In genomic region chr12:57230192-57230706, GRCm38 (mm10) we compare ENCODE assay signal across 8 mouse cellular contexts. TPM values are rescaled to one million over a fixed set of nuclear protein-coding genes. Genes with fewer than 3 reads are reported as not detected.
DNase-seq lines count a peak whose midpoint lies in the region; ATAC-seq lines count a peak whose summit lies in the region.

TSS of gene Prps1l3 (plus strand) at chr12:57230412.
TSS of gene Mipol1 (plus strand) at chr12:57230427.

- peak within 1 kb of the TSS; percentile 69 for H3K4me2 ChIP-seq in heart, embryonic 14.5 days (ENCODE audit: low read length)
- H3K4me2 ChIP-seq in liver, embryonic 13.5 days = peak within 1 kb of the TSS; percentile 83
- peak within 1 kb of the TSS; percentile 72 for H3K4me2 ChIP-seq in stomach, embryonic 16.5 days (ENCODE audit: low read depth, low read length)

- ATAC-seq in heart, embryonic 14.5 days (ENCODE audit: insufficient number of reproducible peaks, insufficient read depth, low FRiP score, low read depth) = peak; percentile 98
- ATAC-seq in liver, embryonic 13.5 days (ENCODE audit: low read depth) = peak; percentile 96
- peak; percentile 98 for ATAC-seq in stomach, embryonic 16.5 days (ENCODE audit: insufficient read depth, low FRiP score)

- peak within 1 kb of the TSS; percentile 86 for H3K27ac ChIP-seq in brown adipose tissue, adult 24 weeks (replicated peaks; ENCODE audit: low read depth, low read length)
- H3K27ac ChIP-seq in heart, embryonic 14.5 days (replicated peaks in 1 of 2; ENCODE audit: control insufficient read depth in 1 of 2, insufficient read depth in 1 of 2, low read depth in 2 of 2, low read length in 2 of 2) = peak within 1 kb of the TSS; percentile 92 to 93
- H3K27ac ChIP-seq in liver, embryonic 13.5 days = peak within 1 kb of the TSS; percentile 92
- H3K27ac ChIP-seq in stomach, embryonic 16.5 days (ENCODE audit: low read length) = peak within 1 kb of the TSS; percentile 95

- no peaks in the 10 kb centered on the region for H3K9me3 ChIP-seq in heart, embryonic 14.5 days (ENCODE audit: control insufficient read depth, low read length)
- no peaks in the 10 kb centered on the region for H3K9me3 ChIP-seq in liver, embryonic 13.5 days (replicated peaks)
- no peaks in the 10 kb centered on the region for H3K9me3 ChIP-seq in stomach, embryonic 16.5 days (replicated peaks; ENCODE audit: control insufficient read depth, low read length)

- peaks cover 6% of the 10 kb centered on the region; the same call in 1 of the 2 replicates for H3K4me1 ChIP-seq in brown adipose tissue, adult 24 weeks (ENCODE audit: control insufficient read depth, insufficient read depth, insufficient read length, low read length)
- H3K4me1 ChIP-seq in heart, embryonic 14.5 days (ENCODE audit: control insufficient read depth in 2 of 2, insufficient read depth in 2 of 2, low read length in 2 of 2) = peaks cover 0 to 9% of the 10 kb centered on the region in 2 experiments; a peak in 2 of 4 replicates
- peaks cover 32% of the 10 kb centered on the region for H3K4me1 ChIP-seq in liver, embryonic 13.5 days (replicated peaks)
- H3K4me1 ChIP-seq in stomach, embryonic 16.5 days (ENCODE audit: control insufficient read depth, insufficient read depth, low read length) = peaks cover 13% of the 10 kb centered on the region

- WGBS in heart, embryonic 14.5 days = under 1% methylated on average over 57 of the region's 58 CpGs
- WGBS in liver, embryonic 13.5 days (ENCODE audit: insufficient replicate concordance) = 1% methylated on average over 58 of the region's 58 CpGs
- under 1% methylated on average over 58 of the region's 58 CpGs for WGBS in stomach, embryonic 16.5 days

- H3K36me3 ChIP-seq in heart, embryonic 14.5 days (ENCODE audit: control insufficient read depth, insufficient read depth, low read length) = peaks cover 3% of the 10 kb centered on the region; the same call in 1 of the 2 replicates
- H3K36me3 ChIP-seq in liver, embryonic 13.5 days = peaks cover 7% of the 10 kb centered on the region; the same call in 1 of the 2 replicates
- no peaks in the 10 kb centered on the region for H3K36me3 ChIP-seq in stomach, embryonic 16.5 days (ENCODE audit: control insufficient read depth, insufficient read depth, low read length)

- peak within 1 kb of the TSS; percentile 91 for H3K9ac ChIP-seq in heart, embryonic 14.5 days (ENCODE audit: low read length)
- H3K9ac ChIP-seq in liver, embryonic 13.5 days = peak within 1 kb of the TSS; percentile 93
- H3K9ac ChIP-seq in stomach, embryonic 16.5 days (ENCODE audit: low read length) = peak within 1 kb of the TSS; percentile 89

- H3K4me3 ChIP-seq in brown adipose tissue, adult 24 weeks (ENCODE audit: insufficient read depth, low read depth, low read length) = peak within 1 kb of the TSS; percentile 75
- H3K4me3 ChIP-seq in heart, embryonic 14.5 days (ENCODE audit: control insufficient read depth in 1 of 2, insufficient read depth in 1 of 2, low read depth in 1 of 2, low read length in 2 of 2) = peak within 1 kb of the TSS; percentile 59 to 82
- peak within 1 kb of the TSS; percentile 89 for H3K4me3 ChIP-seq in liver, embryonic 13.5 days (replicated peaks)
- H3K4me3 ChIP-seq in stomach, embryonic 16.5 days (replicated peaks; ENCODE audit: low read length) = peak within 1 kb of the TSS; percentile 85

- H3K27me3 ChIP-seq in heart, embryonic 14.5 days (ENCODE audit: control insufficient read depth, insufficient read depth, low read length) = no peaks in the 10 kb centered on the region
- no peaks in the 10 kb centered on the region for H3K27me3 ChIP-seq in liver, embryonic 13.5 days
- H3K27me3 ChIP-seq in stomach, embryonic 16.5 days (ENCODE audit: control insufficient read depth, insufficient read depth, low read length) = no peaks in the 10 kb centered on the region

- peak; percentile 98 for DNase-seq in CD4-positive, CD25-positive, alpha-beta regulatory T cell, adult 2 months (ENCODE audit: low read depth, low spot score)
- DNase-seq in fibroblast of lung, adult 2 months (ENCODE audit: low read depth) = peak; percentile 85
- DNase-seq in kidney, postnatal 14 days = peak; percentile 91
- DNase-seq in liver, embryonic 13.5 days = peak; percentile 86
- DNase-seq in neural tube, embryonic 10.5 days (ENCODE audit: extremely low spot score, low spot score) = peak; percentile 96

RNA-seq across cellular contexts. Expression of gene Prps1l3, which starts in this region (rescaled TPM):
- polyA plus RNA-seq in brown adipose tissue, adult 24 weeks (2012; ENCODE audit: insufficient read depth, insufficient read length, missing spikeins) = 6.5 and 8.0 TPM in 2 replicates
- polyA plus RNA-seq in heart, embryonic 14.5 days (2014; fragmentation: Nextera tagmentation; extraction: Ambion mirVana) = 33.1 and 37.0 TPM in 2 replicates
- polyA plus RNA-seq in liver, embryonic 13.5 days (2015; fragmentation: Nextera tagmentation; extraction: Ambion mirVana) = 45.9 and 57.1 TPM in 2 replicates
- polyA plus RNA-seq in stomach, embryonic 16.5 days (2015; fragmentation: Nextera tagmentation; extraction: Ambion mirVana) = 58.1 and 68.0 TPM in 2 replicates

RNA-seq across cellular contexts. Expression of gene Mipol1, which starts in this region (rescaled TPM):
- 7.6 and 7.7 TPM in 2 replicates for polyA plus RNA-seq in brown adipose tissue, adult 24 weeks (2012; ENCODE audit: insufficient read depth, insufficient read length, missing spikeins)
- 7.7 and 8.1 TPM in 2 replicates for polyA plus RNA-seq in heart, embryonic 14.5 days (2014; fragmentation: Nextera tagmentation; extraction: Ambion mirVana)
- polyA plus RNA-seq in liver, embryonic 13.5 days (2015; fragmentation: Nextera tagmentation; extraction: Ambion mirVana) = 4.2 and 4.8 TPM in 2 replicates
- polyA plus RNA-seq in stomach, embryonic 16.5 days (2015; fragmentation: Nextera tagmentation; extraction: Ambion mirVana) = 10.1 and 11.1 TPM in 2 replicates

Comparison
In these comparisons a context has a peak if more than half of its experiments do, and no peak if none do; other contexts are left out.
1. Peak in every context shown above with its lines: DNase-seq, ATAC-seq, H3K4me3 ChIP-seq and H3K27ac ChIP-seq.